Mouse (Mus musculus): ENCODE measurements around the gene Zfp385b. TPM values are rescaled to one million over a fixed set of nuclear protein-coding genes. Genes with fewer than 3 reads are reported as not detected.

Zfp385b gene
- polyA plus RNA-seq, 1 experiment from 2014 or later = 2.5 TPM

GRCm38 (mm10) chr2:77775247-77775880, 44.1 kb downstream of the Zfp385b start:
- no peak overlapping the region for H3K27ac ChIP-seq (ENCODE audit: low read depth, low read length)
- no peaks in the 10 kb centered on the region for H3K4me1 ChIP-seq (replicated peaks; ENCODE audit: control insufficient read depth, insufficient read depth, low read length)
- no peak overlapping the region for H3K4me3 ChIP-seq (ENCODE audit: low read depth, low read length)
- 72% methylated on average over 15 of the region's 15 CpGs for WGBS
- DNase-seq (ENCODE audit: low spot score) = no peak
- ATAC-seq (ENCODE audit: low FRiP score) = peak; percentile 30; the same call in 1 of the 2 replicates
- H3K9ac ChIP-seq (ENCODE audit: low read depth, low read length) = no peak overlapping the region
- no peak overlapping the region for H3K4me2 ChIP-seq (replicated peaks; ENCODE audit: low read depth, low read length)
- no peaks in the 10 kb centered on the region for H3K36me3 ChIP-seq (ENCODE audit: control insufficient read depth, insufficient read depth, low read length)
- no peaks in the 10 kb centered on the region for H3K9me3 ChIP-seq (ENCODE audit: control insufficient read depth, low read length)
- H3K27me3 ChIP-seq (ENCODE audit: control insufficient read depth, insufficient read depth, low read length) = no peaks in the 10 kb centered on the region

GRCm38 (mm10) chr2:77770056-77770697, 49.3 kb downstream of the Zfp385b start:
- Histone ChIP-seq H3K27ac (ENCODE audit: low read depth, low read length) (no peak overlapping the region), H3K36me3 (ENCODE audit: control insufficient read depth, insufficient read depth, low read length) (no peaks in the 10 kb centered on the region), H3K4me3 (ENCODE audit: low read depth, low read length) (no peak overlapping the region), H3K9ac (ENCODE audit: low read depth, low read length) (no peak overlapping the region), H3K9me3 (ENCODE audit: control insufficient read depth, low read length) (no peaks in the 10 kb centered on the region), H3K4me2 (replicated peaks; ENCODE audit: low read depth, low read length) (no peak overlapping the region), H3K4me1 (replicated peaks; ENCODE audit: control insufficient read depth, insufficient read depth, low read length) (no peaks in the 10 kb centered on the region), H3K27me3 (ENCODE audit: control insufficient read depth, insufficient read depth, low read length) (no peaks in the 10 kb centered on the region)
- DNase-seq (ENCODE audit: low spot score) = no peak
- 84% methylated on average over 8 of the region's 8 CpGs for WGBS
- no peak for ATAC-seq (ENCODE audit: low FRiP score)

GRCm38 (mm10) chr2:77768321-77768886, 51.0 kb downstream of the Zfp385b start:
- no peaks in the 10 kb centered on the region for H3K9me3 ChIP-seq (ENCODE audit: control insufficient read depth, low read length)
- H3K4me3 ChIP-seq (ENCODE audit: low read depth, low read length) = no peak overlapping the region
- no peak overlapping the region for H3K4me2 ChIP-seq (replicated peaks; ENCODE audit: low read depth, low read length)
- H3K27ac ChIP-seq (ENCODE audit: low read depth, low read length) = no peak overlapping the region
- WGBS = 74% methylated on average over 17 of the region's 17 CpGs
- DNase-seq (ENCODE audit: low spot score) = no peak
- H3K9ac ChIP-seq (ENCODE audit: low read depth, low read length) = no peak overlapping the region
- no peaks in the 10 kb centered on the region for H3K36me3 ChIP-seq (ENCODE audit: control insufficient read depth, insufficient read depth, low read length)
- H3K4me1 ChIP-seq (replicated peaks; ENCODE audit: control insufficient read depth, insufficient read depth, low read length) = no peaks in the 10 kb centered on the region
- no peaks in the 10 kb centered on the region for H3K27me3 ChIP-seq (ENCODE audit: control insufficient read depth, insufficient read depth, low read length)
- no peak for ATAC-seq (ENCODE audit: low FRiP score)

- no peak overlapping the region for H3K9ac ChIP-seq (ENCODE audit: low read depth, low read length)
- 94% methylated on average over 8 of the region's 8 CpGs for WGBS
- ATAC-seq (ENCODE audit: low FRiP score) = no peak
- no peaks in the 10 kb centered on the region for H3K27me3 ChIP-seq (ENCODE audit: control insufficient read depth, insufficient read depth, low read length)
- no peak overlapping the region for H3K4me3 ChIP-seq (ENCODE audit: low read depth, low read length)
- H3K27ac ChIP-seq (ENCODE audit: low read depth, low read length) = no peak overlapping the region
- no peak for DNase-seq (ENCODE audit: low spot score)
- H3K4me1 ChIP-seq (replicated peaks; ENCODE audit: control insufficient read depth, insufficient read depth, low read length) = no peaks in the 10 kb centered on the region
- no peaks in the 10 kb centered on the region for H3K9me3 ChIP-seq (ENCODE audit: control insufficient read depth, low read length)
- no peak overlapping the region for H3K4me2 ChIP-seq (replicated peaks; ENCODE audit: low read depth, low read length)
- H3K36me3 ChIP-seq (ENCODE audit: control insufficient read depth, insufficient read depth, low read length) = no peaks in the 10 kb centered on the region
These were observed 57.5 kb downstream of the Zfp385b start for GRCm38 (mm10) chr2:77761967-77762366.

- DNase-seq (ENCODE audit: low spot score) = no peak
- Histone ChIP-seq H3K9ac (ENCODE audit: low read depth, low read length) (no peak overlapping the region), H3K36me3 (ENCODE audit: control insufficient read depth, insufficient read depth, low read length) (no peaks in the 10 kb centered on the region), H3K4me3 (ENCODE audit: low read depth, low read length) (no peak overlapping the region), H3K9me3 (ENCODE audit: control insufficient read depth, low read length) (no peaks in the 10 kb centered on the region), H3K27me3 (ENCODE audit: control insufficient read depth, insufficient read depth, low read length) (no peaks in the 10 kb centered on the region), H3K4me2 (replicated peaks; ENCODE audit: low read depth, low read length) (no peak overlapping the region), H3K27ac (ENCODE audit: low read depth, low read length) (no peak overlapping the region), H3K4me1 (replicated peaks; ENCODE audit: control insufficient read depth, insufficient read depth, low read length) (no peaks in the 10 kb centered on the region)
- no peak for ATAC-seq (ENCODE audit: low FRiP score)
- 81% methylated on average over 15 of the region's 15 CpGs for WGBS
These were observed 60.9 kb downstream of the Zfp385b start for GRCm38 (mm10) chr2:77758403-77759071.

GRCm38 (mm10) chr2:77752491-77752890, 66.9 kb downstream of the Zfp385b start:
- H3K27ac ChIP-seq (ENCODE audit: low read depth, low read length) = no peak overlapping the region
- no peaks in the 10 kb centered on the region for H3K9me3 ChIP-seq (ENCODE audit: control insufficient read depth, low read length)
- H3K4me3 ChIP-seq (ENCODE audit: low read depth, low read length) = no peak overlapping the region
- no peaks in the 10 kb centered on the region for H3K27me3 ChIP-seq (ENCODE audit: control insufficient read depth, insufficient read depth, low read length)
- WGBS = 62% methylated on average over 4 of the region's 4 CpGs
- no peaks in the 10 kb centered on the region for H3K36me3 ChIP-seq (ENCODE audit: control insufficient read depth, insufficient read depth, low read length)
- no peak overlapping the region for H3K9ac ChIP-seq (ENCODE audit: low read depth, low read length)
- ATAC-seq (ENCODE audit: low FRiP score) = peak; percentile 59; the same call in 1 of the 2 replicates
- DNase-seq (ENCODE audit: low spot score) = no peak
- no peaks in the 10 kb centered on the region for H3K4me1 ChIP-seq (replicated peaks; ENCODE audit: control insufficient read depth, insufficient read depth, low read length)
- no peak overlapping the region for H3K4me2 ChIP-seq (replicated peaks; ENCODE audit: low read depth, low read length)

GRCm38 (mm10) chr2:77749631-77750030, 69.8 kb downstream of the Zfp385b start:
- no peak for ATAC-seq (ENCODE audit: low FRiP score)
- no peaks in the 10 kb centered on the region for H3K9me3 ChIP-seq (ENCODE audit: control insufficient read depth, low read length)
- H3K27ac ChIP-seq (ENCODE audit: low read depth, low read length) = no peak overlapping the region
- 73% methylated on average over 3 of the region's 3 CpGs for WGBS
- H3K9ac ChIP-seq (ENCODE audit: low read depth, low read length) = no peak overlapping the region
- H3K4me1 ChIP-seq (replicated peaks; ENCODE audit: control insufficient read depth, insufficient read depth, low read length) = no peaks in the 10 kb centered on the region
- DNase-seq (ENCODE audit: low spot score) = no peak
- H3K4me2 ChIP-seq (replicated peaks; ENCODE audit: low read depth, low read length) = no peak overlapping the region
- no peaks in the 10 kb centered on the region for H3K27me3 ChIP-seq (ENCODE audit: control insufficient read depth, insufficient read depth, low read length)
- H3K36me3 ChIP-seq (ENCODE audit: control insufficient read depth, insufficient read depth, low read length) = no peaks in the 10 kb centered on the region
- no peak overlapping the region for H3K4me3 ChIP-seq (ENCODE audit: low read depth, low read length)

GRCm38 (mm10) chr2:77746417-77746816, 73.0 kb downstream of the Zfp385b start:
- no peak overlapping the region for H3K4me2 ChIP-seq (replicated peaks; ENCODE audit: low read depth, low read length)
- WGBS = 83% methylated on average over 5 of the region's 5 CpGs
- H3K9ac ChIP-seq (ENCODE audit: low read depth, low read length) = no peak overlapping the region
- no peaks in the 10 kb centered on the region for H3K36me3 ChIP-seq (ENCODE audit: control insufficient read depth, insufficient read depth, low read length)
- H3K4me3 ChIP-seq (ENCODE audit: low read depth, low read length) = no peak overlapping the region
- no peaks in the 10 kb centered on the region for H3K9me3 ChIP-seq (ENCODE audit: control insufficient read depth, low read length)
- H3K27ac ChIP-seq (ENCODE audit: low read depth, low read length) = no peak overlapping the region
- ATAC-seq (ENCODE audit: low FRiP score) (no peak), DNase-seq (ENCODE audit: low spot score) (no peak)
- no peaks in the 10 kb centered on the region for H3K27me3 ChIP-seq (ENCODE audit: control insufficient read depth, insufficient read depth, low read length)
- H3K4me1 ChIP-seq (replicated peaks; ENCODE audit: control insufficient read depth, insufficient read depth, low read length) = no peaks in the 10 kb centered on the region
